Mouse (Mus musculus): ENCODE results near the gene Nom1.

The Nom1 gene

GRCm38 (mm10) chr5:29470851-29471394 lies 36.5 kb downstream of the Nom1 start:
- DNase-seq (ENCODE audit: low read depth, low spot score): no peak

- no peak for DNase-seq (ENCODE audit: low read depth, low spot score)
Observed at GRCm38 (mm10) chr5:29471396-29471795, 36.9 kb downstream of the Nom1 start.

- no peak for DNase-seq (ENCODE audit: low read depth, low spot score)
Observed at GRCm38 (mm10) chr5:29471855-29472665, 37.6 kb downstream of the Nom1 start.

- no peak for DNase-seq (ENCODE audit: low read depth, low spot score)
Observed at GRCm38 (mm10) chr5:29473551-29474245, 39.2 kb downstream of the Nom1 start.

GRCm38 (mm10) chr5:29474246-29474960 lies 39.9 kb downstream of the Nom1 start:
- no peak for DNase-seq (ENCODE audit: low read depth, low spot score)

GRCm38 (mm10) chr5:29475041-29475440 lies 40.6 kb downstream of the Nom1 start:
- DNase-seq (ENCODE audit: low read depth, low spot score): no peak

- no peak for DNase-seq (ENCODE audit: low read depth, low spot score)
Observed at GRCm38 (mm10) chr5:29475556-29475955, 41.1 kb downstream of the Nom1 start.

GRCm38 (mm10) chr5:29476021-29476420 lies 41.6 kb downstream of the Nom1 start:
- DNase-seq (ENCODE audit: low read depth, low spot score): no peak

GRCm38 (mm10) chr5:29477474-29478207 lies 43.2 kb downstream of the Nom1 start:
- no peak for DNase-seq (ENCODE audit: low read depth, low spot score)

- DNase-seq (ENCODE audit: low read depth, low spot score): no peak
Observed at GRCm38 (mm10) chr5:29478208-29479197, 44.0 kb downstream of the Nom1 start, which contains the start of gene Mnx1. Mnx1 (minus strand) TSS chr5:29478470.

GRCm38 (mm10) chr5:29479198-29479593 lies 44.7 kb downstream of the Nom1 start:
- DNase-seq (ENCODE audit: low read depth, low spot score): no peak

- no peak for DNase-seq (ENCODE audit: low read depth, low spot score)
Observed at GRCm38 (mm10) chr5:29483801-29484200, 49.3 kb downstream of the Nom1 start.

GRCm38 (mm10) chr5:29484965-29485940 lies 50.8 kb downstream of the Nom1 start:
- DNase-seq (ENCODE audit: low read depth, low spot score): no peak

GRCm38 (mm10) chr5:29485941-29486320 lies 51.5 kb downstream of the Nom1 start:
- DNase-seq (ENCODE audit: low read depth, low spot score): no peak

- no peak for DNase-seq (ENCODE audit: low read depth, low spot score)
Observed at GRCm38 (mm10) chr5:29487321-29487720, 52.9 kb downstream of the Nom1 start.

GRCm38 (mm10) chr5:29507013-29507412 lies 72.5 kb downstream of the Nom1 start:
- DNase-seq (ENCODE audit: low read depth, low spot score): no peak

All from skeletal muscle tissue, adult 2 months (tissue).